Mouse (Mus musculus) heart, embryonic 16.5 days (tissue): ENCODE data around the gene Adcy3. TPM values are rescaled to one million over a fixed set of nuclear protein-coding genes. Genes with fewer than 3 reads are reported as not detected.

Experiments
- ATAC-seq: fragments of 200-750 bp; cut with Nextera tagmentation; replicated peaks from 2 replicates; pipeline ENCODE4 v1.8.0; 2017; ENCODE audit warnings: moderate number of reproducible peaks; ENCODE audit not compliant: insufficient read depth, low FRiP score; ENCODE audit errors: extremely low read depth
- H3K27ac ChIP-seq: fragments of 300-500 bp; sonication (generic); 2 replicates; pipeline ENCODE4 v1.5.1; 2014; ENCODE audit warnings: mild to moderate bottlenecking, low read length, control low read depth, moderate library complexity
- H3K27me3 ChIP-seq: fragments of 300-500 bp; sonication (generic); 2 replicates; pipeline ENCODE4 v1.6.1; 2014; ENCODE audit warnings: low read length, mixed read lengths; ENCODE audit not compliant: control insufficient read depth, insufficient read depth
- H3K36me3 ChIP-seq: fragments of 300-500 bp; sonication (generic); 2 replicates; pipeline ENCODE4 v1.6.1; 2014; ENCODE audit not compliant: control insufficient read depth, insufficient read depth
- H3K4me1 ChIP-seq: fragments of 300-500 bp; sonication (generic); 2 replicates; pipeline ENCODE4 v1.6.1; 2014; ENCODE audit warnings: low read length, mixed read lengths; ENCODE audit not compliant: control insufficient read depth, insufficient read depth
- H3K4me2 ChIP-seq: fragments of 300-500 bp; sonication (generic); 2 replicates; pipeline ENCODE4 v1.6.1; 2014; ENCODE audit warnings: low read depth, mild to moderate bottlenecking, control low read depth, low read length
- H3K4me3 ChIP-seq: fragments of 300-500 bp; sonication (generic); 2 replicates; pipeline ENCODE4 v1.5.1; 2014; ENCODE audit warnings: mild to moderate bottlenecking, control low read depth, low read length
- H3K9ac ChIP-seq: fragments of 300-500 bp; sonication (generic); 2 replicates; pipeline ENCODE4 v1.6.1; 2014; ENCODE audit warnings: low read length, control low read depth
- H3K9me3 ChIP-seq: fragments of 300-500 bp; sonication (generic); replicated peaks from 2 replicates; pipeline ENCODE4 v1.6.1; 2016; ENCODE audit warnings: low read length; ENCODE audit not compliant: control insufficient read depth
- WGBS: fragments of 180-500 bp; shearing (Covaris S2); extraction: QIAGEN DNeasy Blood & Tissue Kit; methylation state at CpG from one replicate; pipeline ENCODE4 v1.1.7; 2014; 5-methylcytosine and 5-hydroxymethylcytosine counted together
- polyA plus RNA-seq: library from polyadenylated mRNA; unstranded; fragments of >200 nt; fragmentation: Nextera tagmentation; extraction: Ambion mirVana; gene quantifications from 2 replicates; pipeline ENCODE4 v1.2.1, GENCODE M21; 2015

Adcy3 gene
- polyA plus RNA-seq, 1 experiment from 2014 or later: 4.4 TPM

GRCm38 (mm10) chr12:4150936-4151335 is 18.0 kb downstream of the Adcy3 start:
- peaks cover 2% of the 10 kb centered on the region; the same call in 1 of the 2 replicates for H3K9me3 ChIP-seq
- no peak overlapping the region for H3K4me2 ChIP-seq
- H3K4me1 ChIP-seq: peaks cover 3% of the 10 kb centered on the region
- 39% methylated on average over 2 of the region's 2 CpGs for WGBS
- H3K36me3 ChIP-seq: no peaks in the 10 kb centered on the region
- H3K27me3 ChIP-seq: no peaks in the 10 kb centered on the region
- H3K27ac ChIP-seq: no peak overlapping the region
- no peak overlapping the region for H3K4me3 ChIP-seq
- ATAC-seq: no peak
- no peak overlapping the region for H3K9ac ChIP-seq

- no peak overlapping the region for H3K27ac ChIP-seq
- no peaks in the 10 kb centered on the region for H3K36me3 ChIP-seq
- peaks cover 2% of the 10 kb centered on the region; the same call in 1 of the 2 replicates for H3K9me3 ChIP-seq
- no peak overlapping the region for H3K9ac ChIP-seq
- H3K4me2 ChIP-seq: no peak overlapping the region
- H3K4me1 ChIP-seq: peaks cover 3% of the 10 kb centered on the region
- no peaks in the 10 kb centered on the region for H3K27me3 ChIP-seq
- ATAC-seq: no peak
- no peak overlapping the region for H3K4me3 ChIP-seq
- WGBS: 84% methylated on average over 3 of the region's 3 CpGs
Observed at GRCm38 (mm10) chr12:4151969-4152368, 19.1 kb downstream of the Adcy3 start.

- H3K9me3 ChIP-seq: no peaks in the 10 kb centered on the region
- no peak overlapping the region for H3K9ac ChIP-seq
- 32% methylated on average over 2 of the region's 2 CpGs for WGBS
- H3K27ac ChIP-seq: no peak overlapping the region
- no peaks in the 10 kb centered on the region for H3K36me3 ChIP-seq
- H3K27me3 ChIP-seq: no peaks in the 10 kb centered on the region
- no peak overlapping the region for H3K4me3 ChIP-seq
- no peak for ATAC-seq
- H3K4me1 ChIP-seq: peaks cover 7% of the 10 kb centered on the region
- H3K4me2 ChIP-seq: no peak overlapping the region
Observed at GRCm38 (mm10) chr12:4157466-4157865, 24.6 kb downstream of the Adcy3 start.

- Histone ChIP-seq H3K36me3 (no peaks in the 10 kb centered on the region), H3K27ac (no peak overlapping the region), H3K9me3 (no peaks in the 10 kb centered on the region), H3K4me2 (no peak overlapping the region), H3K9ac (no peak overlapping the region), H3K4me1 (peaks cover 7% of the 10 kb centered on the region), H3K27me3 (no peaks in the 10 kb centered on the region), H3K4me3 (no peak overlapping the region)
- no peak for ATAC-seq
- WGBS: 74% methylated on average over 3 of the region's 3 CpGs
Observed at GRCm38 (mm10) chr12:4158179-4158578, 25.3 kb downstream of the Adcy3 start.

GRCm38 (mm10) chr12:4158868-4159632 is 26.1 kb downstream of the Adcy3 start:
- Histone ChIP-seq H3K27me3 (no peaks in the 10 kb centered on the region), H3K4me2 (no peak overlapping the region), H3K27ac (no peak overlapping the region), H3K9me3 (no peaks in the 10 kb centered on the region), H3K9ac (no peak overlapping the region), H3K36me3 (no peaks in the 10 kb centered on the region), H3K4me3 (no peak overlapping the region), H3K4me1 (peaks cover 7% of the 10 kb centered on the region)
- WGBS: 87% methylated on average over 7 of the region's 7 CpGs
- ATAC-seq: no peak

GRCm38 (mm10) chr12:4160322-4160721 is 27.4 kb downstream of the Adcy3 start:
- Histone ChIP-seq H3K27me3 (no peaks in the 10 kb centered on the region), H3K27ac (no peak overlapping the region), H3K36me3 (no peaks in the 10 kb centered on the region), H3K4me3 (no peak overlapping the region), H3K4me1 (peaks cover 7% of the 10 kb centered on the region), H3K9ac (no peak overlapping the region), H3K9me3 (no peaks in the 10 kb centered on the region), H3K4me2 (no peak overlapping the region)
- WGBS: 70% methylated on average over 7 of the region's 7 CpGs
- no peak for ATAC-seq

GRCm38 (mm10) chr12:4162886-4163285 is 30.0 kb downstream of the Adcy3 start:
- no peak overlapping the region for H3K9ac ChIP-seq
- H3K9me3 ChIP-seq: no peaks in the 10 kb centered on the region
- no peak overlapping the region for H3K27ac ChIP-seq
- H3K4me1 ChIP-seq: peaks cover 2% of the 10 kb centered on the region; the same call in 1 of the 2 replicates
- no peak overlapping the region for H3K4me2 ChIP-seq
- H3K27me3 ChIP-seq: no peaks in the 10 kb centered on the region
- WGBS: 41% methylated on average over 2 of the region's 2 CpGs
- ATAC-seq: no peak
- H3K4me3 ChIP-seq: no peak overlapping the region
- no peaks in the 10 kb centered on the region for H3K36me3 ChIP-seq

GRCm38 (mm10) chr12:4166970-4167369 is 34.1 kb downstream of the Adcy3 start:
- no peaks in the 10 kb centered on the region for H3K4me1 ChIP-seq
- H3K4me3 ChIP-seq: no peak overlapping the region
- H3K27ac ChIP-seq: no peak overlapping the region
- no peaks in the 10 kb centered on the region for H3K27me3 ChIP-seq
- H3K9ac ChIP-seq: no peak overlapping the region
- WGBS: 72% methylated on average over 3 of the region's 3 CpGs
- no peaks in the 10 kb centered on the region for H3K36me3 ChIP-seq
- no peak overlapping the region for H3K4me2 ChIP-seq
- no peak for ATAC-seq
- no peaks in the 10 kb centered on the region for H3K9me3 ChIP-seq

- H3K27me3 ChIP-seq: no peaks in the 10 kb centered on the region
- whole genome bisulfite sequencing: 96% methylated on average over 1 of the region's 1 CpGs
- no peak overlapping the region for H3K4me2 ChIP-seq
- H3K36me3 ChIP-seq: no peaks in the 10 kb centered on the region
- no peak overlapping the region for H3K27ac ChIP-seq
- no peaks in the 10 kb centered on the region for H3K4me1 ChIP-seq
- H3K9me3 ChIP-seq: no peaks in the 10 kb centered on the region
- no peak for ATAC-seq
- no peak overlapping the region for H3K9ac ChIP-seq
- H3K4me3 ChIP-seq: no peak overlapping the region
Observed at GRCm38 (mm10) chr12:4169058-4169457, 36.2 kb downstream of the Adcy3 start.
